Mouse (Mus musculus): ENCODE results near the gene Pabpc1l. TPM values are rescaled to one million over a fixed set of nuclear protein-coding genes. Genes with fewer than 3 reads are reported as not detected.

Gene Pabpc1l
- polyA plus RNA-seq (2015; fragmentation: Nextera tagmentation; extraction: Ambion mirVana): 0.89 and 1.5 TPM in 2 replicates

GRCm38 (mm10) chr2:164025150-164025549, at the start of gene Pabpc1l:
Gene Pabpc1l, plus strand, starts transcription at chr2:164025450.
- H3K9ac ChIP-seq (ENCODE audit: low read depth, low read length): no peak within 1 kb of the TSS
- H3K36me3 ChIP-seq (ENCODE audit: control insufficient read depth, insufficient read depth, low read length): no peaks in the 10 kb centered on the region
- no peak within 1 kb of the TSS for H3K4me3 ChIP-seq (ENCODE audit: low read length)
- H3K4me2 ChIP-seq (ENCODE audit: low read depth, low read length): no peak within 1 kb of the TSS
- no peaks in the 10 kb centered on the region for H3K4me1 ChIP-seq (ENCODE audit: control insufficient read depth, insufficient read depth, low read length)
- no peak for ATAC-seq
- H3K27ac ChIP-seq (ENCODE audit: low read length): no peak within 1 kb of the TSS
- H3K9me3 ChIP-seq (ENCODE audit: control insufficient read depth, low read length): no peaks in the 10 kb centered on the region
- no peaks in the 10 kb centered on the region for H3K27me3 ChIP-seq (replicated peaks; ENCODE audit: control insufficient read depth, insufficient read depth, low read length)
- WGBS: 87% methylated on average over 16 of the region's 16 CpGs

GRCm38 (mm10) chr2:163976448-163976847, 48.8 kb upstream of the Pabpc1l start:
- Histone ChIP-seq H3K27ac (ENCODE audit: low read length) (no peak overlapping the region), H3K9ac (ENCODE audit: low read depth, low read length) (no peak overlapping the region), H3K4me3 (ENCODE audit: low read length) (no peak overlapping the region), H3K9me3 (ENCODE audit: control insufficient read depth, low read length) (no peaks in the 10 kb centered on the region), H3K4me2 (ENCODE audit: low read depth, low read length) (no peak overlapping the region), H3K4me1 (ENCODE audit: control insufficient read depth, insufficient read depth, low read length) (no peaks in the 10 kb centered on the region), H3K27me3 (replicated peaks; ENCODE audit: control insufficient read depth, insufficient read depth, low read length) (no peaks in the 10 kb centered on the region), H3K36me3 (ENCODE audit: control insufficient read depth, insufficient read depth, low read length) (no peaks in the 10 kb centered on the region)
- no peak for ATAC-seq
- 87% methylated on average over 6 of the region's 7 CpGs for WGBS

GRCm38 (mm10) chr2:163987233-163987632, 38.0 kb upstream of the Pabpc1l start:
- no peak for ATAC-seq
- Histone ChIP-seq H3K4me1 (ENCODE audit: control insufficient read depth, insufficient read depth, low read length) (no peaks in the 10 kb centered on the region), H3K4me2 (ENCODE audit: low read depth, low read length) (no peak overlapping the region), H3K9me3 (ENCODE audit: control insufficient read depth, low read length) (no peaks in the 10 kb centered on the region), H3K27ac (ENCODE audit: low read length) (no peak overlapping the region), H3K36me3 (ENCODE audit: control insufficient read depth, insufficient read depth, low read length) (no peaks in the 10 kb centered on the region), H3K27me3 (replicated peaks; ENCODE audit: control insufficient read depth, insufficient read depth, low read length) (no peaks in the 10 kb centered on the region), H3K9ac (ENCODE audit: low read depth, low read length) (no peak overlapping the region), H3K4me3 (ENCODE audit: low read length) (no peak overlapping the region)
- 76% methylated on average over 8 of the region's 8 CpGs for WGBS

- H3K4me1 ChIP-seq (ENCODE audit: control insufficient read depth, insufficient read depth, low read length): peaks cover 16% of the 10 kb centered on the region
- 95% methylated on average over 2 of the region's 2 CpGs for WGBS
- H3K9ac ChIP-seq (ENCODE audit: low read depth, low read length): no peak overlapping the region
- H3K9me3 ChIP-seq (ENCODE audit: control insufficient read depth, low read length): no peaks in the 10 kb centered on the region
- no peak for ATAC-seq
- H3K4me2 ChIP-seq (ENCODE audit: low read depth, low read length): no peak overlapping the region
- no peak overlapping the region for H3K27ac ChIP-seq (ENCODE audit: low read length)
- H3K36me3 ChIP-seq (ENCODE audit: control insufficient read depth, insufficient read depth, low read length): no peaks in the 10 kb centered on the region
- no peak overlapping the region for H3K4me3 ChIP-seq (ENCODE audit: low read length)
- no peaks in the 10 kb centered on the region for H3K27me3 ChIP-seq (replicated peaks; ENCODE audit: control insufficient read depth, insufficient read depth, low read length)
Measured at GRCm38 (mm10) chr2:163992871-163993270, 32.4 kb upstream of the Pabpc1l start.

- H3K27ac ChIP-seq (ENCODE audit: low read length): peak within 1 kb of the TSS; percentile 98
- no peak for ATAC-seq
- peak within 1 kb of the TSS; percentile 95 for H3K9ac ChIP-seq (ENCODE audit: low read depth, low read length)
- H3K4me1 ChIP-seq (ENCODE audit: control insufficient read depth, insufficient read depth, low read length): peaks cover 17% of the 10 kb centered on the region
- 0% methylated on average over 12 of the region's 14 CpGs for WGBS
- H3K4me2 ChIP-seq (ENCODE audit: low read depth, low read length): peak within 1 kb of the TSS; percentile 73
- no peaks in the 10 kb centered on the region for H3K36me3 ChIP-seq (ENCODE audit: control insufficient read depth, insufficient read depth, low read length)
- H3K27me3 ChIP-seq (replicated peaks; ENCODE audit: control insufficient read depth, insufficient read depth, low read length): no peaks in the 10 kb centered on the region
- H3K4me3 ChIP-seq (ENCODE audit: low read length): peak within 1 kb of the TSS; percentile 94
- no peaks in the 10 kb centered on the region for H3K9me3 ChIP-seq (ENCODE audit: control insufficient read depth, low read length)
Measured at GRCm38 (mm10) chr2:163994654-163994976, 30.6 kb upstream of the Pabpc1l start, which contains the start of gene Ywhab. Gene Ywhab, plus strand, starts transcription at chr2:163994960.

- under 1% methylated on average over 75 of the region's 79 CpGs for WGBS
- H3K4me1 ChIP-seq (ENCODE audit: control insufficient read depth, insufficient read depth, low read length): peaks cover 17% of the 10 kb centered on the region
- peak; percentile 100 for ATAC-seq
- peak overlapping the region; percentile 98 for H3K27ac ChIP-seq (ENCODE audit: low read length)
- H3K9me3 ChIP-seq (ENCODE audit: control insufficient read depth, low read length): no peaks in the 10 kb centered on the region
- H3K9ac ChIP-seq (ENCODE audit: low read depth, low read length): peak overlapping the region; percentile 95
- no peaks in the 10 kb centered on the region for H3K27me3 ChIP-seq (replicated peaks; ENCODE audit: control insufficient read depth, insufficient read depth, low read length)
- peak overlapping the region; percentile 94 for H3K4me3 ChIP-seq (ENCODE audit: low read length)
- peak overlapping the region; percentile 73 for H3K4me2 ChIP-seq (ENCODE audit: low read depth, low read length)
- no peaks in the 10 kb centered on the region for H3K36me3 ChIP-seq (ENCODE audit: control insufficient read depth, insufficient read depth, low read length)
Measured at GRCm38 (mm10) chr2:163994977-163995862, 30.0 kb upstream of the Pabpc1l start.

- no peaks in the 10 kb centered on the region for H3K36me3 ChIP-seq (ENCODE audit: control insufficient read depth, insufficient read depth, low read length)
- no peak overlapping the region; the same call in 1 of the 2 replicates for H3K27ac ChIP-seq (ENCODE audit: low read length)
- 64% methylated on average over 6 of the region's 6 CpGs for WGBS
- H3K9ac ChIP-seq (ENCODE audit: low read depth, low read length): peak overlapping the region; percentile 95
- H3K4me1 ChIP-seq (ENCODE audit: control insufficient read depth, insufficient read depth, low read length): peaks cover 17% of the 10 kb centered on the region
- H3K27me3 ChIP-seq (replicated peaks; ENCODE audit: control insufficient read depth, insufficient read depth, low read length): no peaks in the 10 kb centered on the region
- no peaks in the 10 kb centered on the region for H3K9me3 ChIP-seq (ENCODE audit: control insufficient read depth, low read length)
- peak overlapping the region; percentile 94 for H3K4me3 ChIP-seq (ENCODE audit: low read length)
- H3K4me2 ChIP-seq (ENCODE audit: low read depth, low read length): peak overlapping the region; percentile 73
- ATAC-seq: no peak
Measured at GRCm38 (mm10) chr2:163996275-163996674, 29.0 kb upstream of the Pabpc1l start.

- no peak for ATAC-seq
- H3K9me3 ChIP-seq (ENCODE audit: control insufficient read depth, low read length): no peaks in the 10 kb centered on the region
- peaks cover 17% of the 10 kb centered on the region for H3K4me1 ChIP-seq (ENCODE audit: control insufficient read depth, insufficient read depth, low read length)
- H3K36me3 ChIP-seq (ENCODE audit: control insufficient read depth, insufficient read depth, low read length): no peaks in the 10 kb centered on the region
- no peak overlapping the region for H3K4me3 ChIP-seq (ENCODE audit: low read length)
- no peaks in the 10 kb centered on the region for H3K27me3 ChIP-seq (replicated peaks; ENCODE audit: control insufficient read depth, insufficient read depth, low read length)
- peak overlapping the region; percentile 39; the same call in 1 of the 2 replicates for H3K9ac ChIP-seq (ENCODE audit: low read depth, low read length)
- H3K4me2 ChIP-seq (ENCODE audit: low read depth, low read length): peak overlapping the region; percentile 20; the same call in 1 of the 2 replicates
- WGBS: 72% methylated on average over 5 of the region's 5 CpGs
- no peak overlapping the region for H3K27ac ChIP-seq (ENCODE audit: low read length)
Measured at GRCm38 (mm10) chr2:163996899-163997298, 28.4 kb upstream of the Pabpc1l start.

- 90% methylated on average over 6 of the region's 6 CpGs for WGBS
- H3K9me3 ChIP-seq (ENCODE audit: control insufficient read depth, low read length): no peaks in the 10 kb centered on the region
- ATAC-seq: no peak
- no peak overlapping the region for H3K4me2 ChIP-seq (ENCODE audit: low read depth, low read length)
- no peak overlapping the region for H3K4me3 ChIP-seq (ENCODE audit: low read length)
- H3K36me3 ChIP-seq (ENCODE audit: control insufficient read depth, insufficient read depth, low read length): no peaks in the 10 kb centered on the region
- peaks cover 17% of the 10 kb centered on the region for H3K4me1 ChIP-seq (ENCODE audit: control insufficient read depth, insufficient read depth, low read length)
- H3K9ac ChIP-seq (ENCODE audit: low read depth, low read length): no peak overlapping the region
- H3K27ac ChIP-seq (ENCODE audit: low read length): no peak overlapping the region
- H3K27me3 ChIP-seq (replicated peaks; ENCODE audit: control insufficient read depth, insufficient read depth, low read length): no peaks in the 10 kb centered on the region
Measured at GRCm38 (mm10) chr2:163998981-163999380, 26.3 kb upstream of the Pabpc1l start.

Measured in intestine, embryonic 16.5 days (tissue).